Mouse (Mus musculus) E14TG2a.4 (cell line): ENCODE measurements around the gene Armh4.
A peak's percentile ranks its signal among the peaks of the same experiment; 100 is the strongest.
"Not testable (repeated sequence)": the region's sequence is repeated elsewhere in the genome, so short reads cannot be mapped to it uniquely, and the experiment has no call there.

ENCODE experiments used
- H3K27me3 ChIP-seq: 2 replicates; pipeline ENCODE4 v1.6.1; 2014; ENCODE audit warnings: low read length, control low read depth; ENCODE audit not compliant: insufficient read depth
- H3K36me3 ChIP-seq: 2 replicates; pipeline ENCODE4 v1.6.1; 2014; ENCODE audit warnings: low read length, control low read depth; ENCODE audit not compliant: insufficient read depth
- H3K4me1 ChIP-seq: replicated peaks from 2 replicates; pipeline ENCODE4 v1.6.1; 2014; ENCODE audit warnings: low read depth, low read length, control low read depth
- H3K4me3 ChIP-seq: replicated peaks from 2 replicates; pipeline ENCODE4 v1.5.1; 2014; ENCODE audit warnings: mild to moderate bottlenecking, low read length
- H3K9me3 ChIP-seq: 2 replicates; pipeline ENCODE4 v1.6.1; 2014; ENCODE audit warnings: low read length, control low read depth
- CTCF ChIP-seq: conservative IDR thresholded peaks from 2 replicates; pipeline ENCODE4 v1.5.1; 2014; ENCODE audit warnings: low read length
- NANOG ChIP-seq: IDR thresholded peaks from 2 replicates; pipeline ENCODE4 v1.6.1; 2014; ENCODE audit warnings: borderline replicate concordance, low read length, mixed read lengths
- POU5F1 ChIP-seq: IDR thresholded peaks from 2 replicates; pipeline ENCODE4 v1.6.1; 2014; ENCODE audit warnings: low read length, borderline replicate concordance

The Armh4 gene

GRCm38 (mm10) chr14:49782715-49783531 is at the start of gene Armh4:
Gene Armh4, minus strand, starts transcription at chr14:49783383.
- no peaks in the 10 kb centered on the region for H3K9me3 ChIP-seq
- H3K4me3 ChIP-seq = peak within 1 kb of the TSS; percentile 88
- H3K4me1 ChIP-seq = peaks cover 19% of the 10 kb centered on the region
- TF ChIP-seq NANOG = no peak
- TF ChIP-seq POU5F1 = no peak
- no peak for TF ChIP-seq CTCF
- H3K27me3 ChIP-seq = 0 out of 2 replicates have a peak, but pooled peaks cover 2% of the 10 kb centered on the region
- no peaks in the 10 kb centered on the region for H3K36me3 ChIP-seq

- peaks cover 7% of the 10 kb centered on the region for H3K4me1 ChIP-seq
- H3K4me3 ChIP-seq = peak overlapping the region; percentile 69
Measured at GRCm38 (mm10) chr14:49829192-49830171, 46.3 kb upstream of the Armh4 start.

GRCm38 (mm10) chr14:49819721-49820440 is 36.7 kb upstream of the Armh4 start:
- not testable (repeated sequence) for H3K27me3 ChIP-seq, H3K4me3 ChIP-seq
- H3K36me3 ChIP-seq = peaks cover 20% of the 10 kb centered on the region
- peaks cover 16% of the 10 kb centered on the region for H3K4me1 ChIP-seq
- H3K9me3 ChIP-seq = peaks cover 30% of the 10 kb centered on the region

More at GRCm38 (mm10) chr14:49829192-49830171, 46.3 kb upstream of the Armh4 start:
- no peak for TF ChIP-seq NANOG
- TF ChIP-seq CTCF = peak; percentile 20
- H3K36me3 ChIP-seq = no peaks in the 10 kb centered on the region
- H3K27me3 ChIP-seq = no peaks in the 10 kb centered on the region
- no peaks in the 10 kb centered on the region for H3K9me3 ChIP-seq

- not testable (repeated sequence) for H3K27me3 ChIP-seq, H3K4me3 ChIP-seq
- H3K36me3 ChIP-seq = peaks cover 23% of the 10 kb centered on the region
- peaks cover 12% of the 10 kb centered on the region for H3K4me1 ChIP-seq
- peaks cover 41% of the 10 kb centered on the region for H3K9me3 ChIP-seq
- peak; percentile 83 for TF ChIP-seq NANOG
Measured at GRCm38 (mm10) chr14:49818713-49819208, 35.6 kb upstream of the Armh4 start.

GRCm38 (mm10) chr14:49812966-49813365 is 29.8 kb upstream of the Armh4 start:
- not testable (repeated sequence) for H3K4me3 ChIP-seq, H3K27me3 ChIP-seq, H3K4me1 ChIP-seq
- peaks cover 71% of the 10 kb centered on the region for H3K9me3 ChIP-seq
- peaks cover 13% of the 10 kb centered on the region; the same call in 1 of the 2 replicates for H3K36me3 ChIP-seq

- not testable (repeated sequence) for H3K27me3 ChIP-seq, H3K4me3 ChIP-seq, H3K4me1 ChIP-seq, H3K36me3 ChIP-seq
- peaks cover 45% of the 10 kb centered on the region for H3K9me3 ChIP-seq
Measured at GRCm38 (mm10) chr14:49805051-49805450, 21.9 kb upstream of the Armh4 start.

GRCm38 (mm10) chr14:49801444-49801843 is 18.3 kb upstream of the Armh4 start:
- TF ChIP-seq POU5F1 (no peak), CTCF (peak; percentile 43), NANOG (no peak)
- no peaks in the 10 kb centered on the region for H3K27me3 ChIP-seq
- H3K4me1 ChIP-seq = no peaks in the 10 kb centered on the region
- H3K9me3 ChIP-seq = peaks cover 14% of the 10 kb centered on the region
- no peaks in the 10 kb centered on the region for H3K36me3 ChIP-seq
- H3K4me3 ChIP-seq = no peak overlapping the region

- Histone ChIP-seq H3K9me3 (no peaks in the 10 kb centered on the region), H3K27me3 (no peaks in the 10 kb centered on the region), H3K4me1 (no peaks in the 10 kb centered on the region), H3K36me3 (no peaks in the 10 kb centered on the region), H3K4me3 (no peak overlapping the region)
- TF ChIP-seq CTCF (no peak), NANOG (no peak), POU5F1 (no peak)
Measured at GRCm38 (mm10) chr14:49793948-49794347, 10.8 kb upstream of the Armh4 start.

- Histone ChIP-seq H3K27me3 (0 out of 2 replicates have a peak, but pooled peaks cover 3% of the 10 kb centered on the region), H3K4me1 (no peaks in the 10 kb centered on the region), H3K9me3 (no peaks in the 10 kb centered on the region), H3K36me3 (no peaks in the 10 kb centered on the region), H3K4me3 (no peak overlapping the region)
- no peak for TF ChIP-seq CTCF
- TF ChIP-seq NANOG = no peak
- no peak for TF ChIP-seq POU5F1
Measured at GRCm38 (mm10) chr14:49790542-49790941, 7.4 kb upstream of the Armh4 start.
